In genomic region chr11:94117836-94118235, GRCm38 (mm10) we compare ENCODE assay signal across 22 mouse cellular contexts.
DNase-seq lines count a peak whose midpoint lies in the region; ATAC-seq and TF ChIP-seq lines count a peak whose summit lies in the region.
"Had no signal": no experiment of that assay in that cellular context is flagged by ENCODE, and none has a peak within 500 bp of the region (broad histone marks: within the 10 kb centered on the region; RNA-seq: fewer than 3 reads in every experiment).

No protein-coding gene starts in this region.

- WGBS in macrophage (ENCODE audit: missing documents) = 100% methylated on average over 4 of the region's 6 CpGs
- 90% methylated on average over 6 of the region's 6 CpGs for WGBS in liver, embryonic 11.5 days

- TF ChIP-seq EP300 in MEL (IDR thresholded peaks at IDR 0.05; ENCODE audit: low read depth in 1 of 2, low read length in 2 of 2) = peak; percentile 58 to 66

- H3K27ac ChIP-seq in MEL (ENCODE audit: control insufficient read depth, low read depth, low read length) = peak overlapping the region; percentile 9; the same call in 1 of the 2 replicates
- H3K27ac ChIP-seq in macrophage = peak overlapping the region; percentile 66; the same call in 1 of the 2 replicates
- no peak overlapping the region for H3K27ac ChIP-seq in liver, embryonic 11.5 days (ENCODE audit: low read depth, low read length)

- peaks cover 7 to 16% of the 10 kb centered on the region in 2 experiments for H3K36me3 ChIP-seq in MEL (ENCODE audit: control insufficient read depth in 1 of 2, insufficient read depth in 2 of 2, low read length in 2 of 2)
- peaks cover 21% of the 10 kb centered on the region; the same call in 1 of the 2 replicates for H3K36me3 ChIP-seq in macrophage (ENCODE audit: inconsistent target)
- peaks cover 23% of the 10 kb centered on the region for H3K36me3 ChIP-seq in liver, embryonic 11.5 days (ENCODE audit: control insufficient read depth, insufficient read depth, low read length)

- no peaks in the 10 kb centered on the region for H3K9me3 ChIP-seq in MEL (replicated peaks; ENCODE audit: insufficient read depth, low read length)
- no peaks in the 10 kb centered on the region for H3K9me3 ChIP-seq in liver, embryonic 11.5 days (ENCODE audit: control insufficient read depth, low read length)
- H3K9me3 ChIP-seq: G1E had no signal

- no peak for TF ChIP-seq RAD21 in MEL (IDR thresholded peaks at IDR 0.05; ENCODE audit: low read depth, low read length)

- H3K9ac ChIP-seq in MEL (ENCODE audit: control insufficient read depth, low read depth, low read length, poor library complexity, severe bottlenecking) = no peak overlapping the region
- no peak overlapping the region for H3K9ac ChIP-seq in liver, embryonic 11.5 days (ENCODE audit: low read depth, low read length)

- no peaks in the 10 kb centered on the region for H3K27me3 ChIP-seq in MEL (ENCODE audit: control insufficient read depth in 1 of 2, insufficient read depth in 2 of 2, low read length in 2 of 2)
- H3K27me3 ChIP-seq in liver, embryonic 11.5 days (replicated peaks; ENCODE audit: control insufficient read depth, insufficient read depth, low read length) = no peaks in the 10 kb centered on the region
- H3K27me3 ChIP-seq: CH12.LX, Patski had no signal

- TF ChIP-seq POLR2A in MEL (IDR thresholded peaks at IDR 0.05; ENCODE audit: control insufficient read depth in 1 of 2, insufficient read depth in 1 of 2, low read depth in 1 of 2, low read length in 2 of 2, poor library complexity in 1 of 2) = no peak

- no peak overlapping the region for H3K4me2 ChIP-seq in liver, embryonic 11.5 days

- peaks cover 8 to 11% of the 10 kb centered on the region in 2 experiments for H3K4me1 ChIP-seq in MEL (ENCODE audit: control insufficient read depth in 1 of 2, insufficient read depth in 2 of 2, low read length in 2 of 2)
- peaks cover 5% of the 10 kb centered on the region; the same call in 1 of the 2 replicates for H3K4me1 ChIP-seq in liver, embryonic 11.5 days (replicated peaks; ENCODE audit: control insufficient read depth, insufficient read depth, low read length)

- H3K4me3 ChIP-seq in MEL (ENCODE audit: control insufficient read depth in 1 of 2, insufficient read depth in 1 of 2, low read depth in 2 of 2, low read length in 2 of 2) (no peak overlapping the region), macrophage (ENCODE audit: inconsistent target) (no peak overlapping the region)
- no peak overlapping the region for H3K4me3 ChIP-seq in liver, embryonic 11.5 days (ENCODE audit: low read depth, low read length)

- ATAC-seq in liver, embryonic 11.5 days (replicated peaks; ENCODE audit: low FRiP score) = no peak
- ATAC-seq: activated CD4-positive, CD25-positive, alpha-beta regulatory T cell, adult 4 months; CD4-positive, CD25-positive, alpha-beta regulatory T cell, adult 4 months; Patski had no signal

- DNase-seq in heart, adult 11 months = peak; percentile 6
- DNase-seq in heart, adult 18-20 months = no peak
- DNase-seq in MEL (ENCODE audit: low read depth, low spot score) = peak; percentile 44
- DNase-seq in liver, embryonic 11.5 days (ENCODE audit: low spot score) = no peak
- no peak for DNase-seq in right cerebral cortex, postnatal 4 days
- DNase-seq: adrenal gland, adult 2 months; adrenal gland, adult 8-10 months; adrenal gland, postnatal 10 days; adrenal gland, postnatal 14 days; adrenal gland, postnatal 25 days; adrenal gland, postnatal 36 days; B cell, adult 2 months; cerebellum, adult 11 months; cerebellum, adult 11-12 months; cerebellum, adult 18-20 months; cerebellum, adult 2 months had no signal

- H3K79me2 ChIP-seq in MEL (ENCODE audit: control insufficient read depth, insufficient read depth, low read length, poor library complexity) = no peaks in the 10 kb centered on the region
- H3K79me2 ChIP-seq in macrophage (ENCODE audit: inconsistent target) = no peaks in the 10 kb centered on the region

- TF ChIP-seq CTCF in MEL (IDR thresholded peaks at IDR 0.05 in 2 of 3, conservative IDR thresholded peaks at IDR 0.05 in 1 of 3; ENCODE audit: control insufficient read depth in 1 of 3, insufficient read depth in 1 of 3, low read depth in 2 of 3, low read length in 3 of 3, poor library complexity in 1 of 3, severe bottlenecking in 1 of 3) = no peak

TF ChIP-seq in MEL, 35 proteins besides CTCF, POLR2A, EP300 and RAD21:
- TF ChIP-seq NELFE (IDR thresholded peaks at IDR 0.05; ENCODE audit: low read depth, low read length) (no peak), ELF1 (IDR thresholded peaks at IDR 0.05; ENCODE audit: low read depth, low read length) (peak; percentile 74; the same call in 1 of the 2 replicates), GABPA (IDR thresholded peaks at IDR 0.05; ENCODE audit: low read depth, low read length) (no peak), MXI1 (IDR thresholded peaks at IDR 0.05; ENCODE audit: low read depth, low read length) (no peak; the same call in 1 of the 2 replicates), JUND (IDR thresholded peaks at IDR 0.05; ENCODE audit: low read depth, low read length) (no peak), TBP (IDR thresholded peaks at IDR 0.05; ENCODE audit: low read depth, low read length) (no peak), USF1 (IDR thresholded peaks at IDR 0.05; ENCODE audit: low read depth, low read length) (no peak), NRF1 (IDR thresholded peaks at IDR 0.05; ENCODE audit: insufficient read depth, low read depth, low read length, poor library complexity, severe bottlenecking) (no peak), ZMIZ1 (IDR thresholded peaks at IDR 0.05; ENCODE audit: low read depth, low read length) (no peak), MAFK (IDR thresholded peaks at IDR 0.05; ENCODE audit: borderline replicate concordance, low read depth, low read length) (no peak), USF2 (IDR thresholded peaks at IDR 0.05; ENCODE audit: borderline replicate concordance in 1 of 2, insufficient read depth in 1 of 2, low read depth in 1 of 2, low read length in 2 of 2) (no peak), MEF2A (IDR thresholded peaks at IDR 0.05; ENCODE audit: extremely low read depth, insufficient replicate concordance, low read depth, low read length, poor library complexity, severe bottlenecking) (no peak), ZC3H11A (IDR thresholded peaks at IDR 0.05; ENCODE audit: low read depth, low read length) (no peak), MYC (IDR thresholded peaks at IDR 0.05; ENCODE audit: low read depth, low read length) (no peak), SIN3A (IDR thresholded peaks at IDR 0.05; ENCODE audit: low read length) (no peak), POLR2AphosphoS2 (IDR thresholded peaks at IDR 0.05; ENCODE audit: low read length) (no peak), ETS1 (IDR thresholded peaks at IDR 0.05; ENCODE audit: low read depth, low read length) (no peak), POLR2AphosphoS5 (IDR thresholded peaks at IDR 0.05; ENCODE audit: borderline replicate concordance, low read depth, low read length) (no peak), TAL1 (IDR thresholded peaks at IDR 0.05; ENCODE audit: low read length) (no peak), RCOR1 (IDR thresholded peaks at IDR 0.05; ENCODE audit: low read depth, low read length) (peak; percentile 77), UBTF (IDR thresholded peaks at IDR 0.05; ENCODE audit: borderline replicate concordance, insufficient read depth, low read depth, low read length) (no peak), MAX (IDR thresholded peaks at IDR 0.05; ENCODE audit: low read length) (no peak), ZKSCAN1 (IDR thresholded peaks at IDR 0.05; ENCODE audit: low read depth, low read length) (no peak), BHLHE40 (IDR thresholded peaks at IDR 0.05; ENCODE audit: borderline replicate concordance, low read depth, low read length) (no peak), CHD1 (IDR thresholded peaks at IDR 0.05; ENCODE audit: low read depth, low read length) (no peak), KAT2A (conservative IDR thresholded peaks at IDR 0.05; ENCODE audit: low read depth, low read length) (no peak), E2F4 (IDR thresholded peaks at IDR 0.05; ENCODE audit: borderline replicate concordance, low read depth, low read length) (no peak), SMC3 (IDR thresholded peaks at IDR 0.05; ENCODE audit: low read depth, low read length) (no peak), TCF12 (IDR thresholded peaks at IDR 0.05; ENCODE audit: low read depth, low read length) (peak; percentile 64; the same call in 1 of the 2 replicates), CHD2 (IDR thresholded peaks at IDR 0.05; ENCODE audit: low read length) (no peak), GATA1 (IDR thresholded peaks at IDR 0.05; ENCODE audit: low read depth, low read length) (peak; percentile 81; the same call in 1 of the 2 replicates), MYB (IDR thresholded peaks at IDR 0.05; ENCODE audit: low read depth, low read length) (no peak), HCFC1 (IDR thresholded peaks at IDR 0.05; ENCODE audit: low read depth, low read length) (no peak), MAZ (IDR thresholded peaks at IDR 0.05; ENCODE audit: low read depth, low read length) (no peak), ZNF384 (IDR thresholded peaks at IDR 0.05; ENCODE audit: low read depth, low read length) (peak; percentile 86)
TF ChIP-seq in MEL: peak in this region for 5.

Comparison
In these comparisons a context has a peak if more than half of its experiments do, and no peak if none do; other contexts are left out.
1. DNase-seq: peak in heart, adult 11 months (single experiment) and MEL (single experiment); none in heart, adult 18-20 months (0 of 2), liver, embryonic 11.5 days (single experiment) and right cerebral cortex, postnatal 4 days (single experiment).